Mouse (Mus musculus): ENCODE data around the gene Cdc34.

- TF ChIP-seq CTCF (IDR thresholded peaks at IDR 0.05; ENCODE audit: insufficient read depth, low read length) (no peak), POLR2A (IDR thresholded peaks at IDR 0.05; ENCODE audit: borderline replicate concordance, extremely low read depth, low read depth, low read length) (no peak)
Observed at GRCm38 (mm10) chr10:79714996-79715395, 33.0 kb downstream of the Cdc34 start.
